ENCODE assay signal across 14 mouse cellular contexts in the genomic region with DNA sequence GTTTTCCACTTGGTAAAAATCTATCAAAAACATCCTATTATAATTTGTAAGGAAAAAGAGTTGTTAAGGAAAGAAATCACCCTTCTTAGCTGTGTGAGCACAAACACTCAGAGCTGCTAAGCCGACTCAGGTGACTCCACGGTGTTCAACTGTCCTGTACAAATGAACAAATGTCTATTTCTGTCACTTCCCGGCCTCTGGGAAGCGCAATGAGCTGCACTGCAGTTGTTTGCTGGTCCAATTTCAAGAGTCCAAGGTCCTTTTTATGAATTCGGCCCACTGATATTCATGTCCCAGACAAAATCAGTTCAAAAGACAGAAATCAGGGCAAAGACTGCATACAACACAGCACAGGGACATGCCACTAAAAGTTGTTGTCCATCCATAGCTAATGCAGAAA. TPM values are rescaled to one million over a fixed set of nuclear protein-coding genes. Genes with fewer than 3 reads are reported as not detected.
"Had no signal": no experiment of that assay in that cellular context is flagged by ENCODE, and none has a peak within 500 bp of the region (broad histone marks: within the 10 kb centered on the region; RNA-seq: fewer than 3 reads in every experiment).

No protein-coding gene starts in this region.

RNA-seq across cellular contexts. Expression of a gene that starts 12.4 kb away (rescaled TPM):
- total RNA-seq: megakaryocyte progenitor cell, adult 5-6 weeks; monocyte, adult 5-6 weeks had no signal
- polyA plus RNA-seq: macrophage; midbrain, embryonic 13.5 days; midbrain, postnatal 0 days; neural tube, embryonic 12.5 days; neural tube, embryonic 14.5 days had no signal

RNA-seq across cellular contexts. Expression of a gene that starts 46.3 kb away (rescaled TPM):
- total RNA-seq: megakaryocyte progenitor cell, adult 5-6 weeks; midbrain, postnatal 0 days had no signal
- polyA plus RNA-seq: lung, postnatal 0 days; midbrain, embryonic 11.5 days; midbrain, embryonic 13.5 days; midbrain, embryonic 15.5 days; midbrain, postnatal 0 days; neural tube, embryonic 12.5 days; neural tube, embryonic 14.5 days; stomach, embryonic 15.5 days; stomach, postnatal 0 days; testis, adult 2 months; urinary bladder, adult 2 months had no signal
